Mouse (Mus musculus) CD4-positive helper T cell, adult 2 months (primary cell): ENCODE measurements around the gene Nrg4.
A peak's percentile ranks its signal among the peaks of the same experiment; 100 is the strongest.

Source experiments
- DNase-seq: peaks from one replicate; pipeline ENCODE4 v3.0.0-alpha.2; 2012; ENCODE audit warnings: low read depth, missing footprints, low spot score

The Nrg4 gene

DNA sequence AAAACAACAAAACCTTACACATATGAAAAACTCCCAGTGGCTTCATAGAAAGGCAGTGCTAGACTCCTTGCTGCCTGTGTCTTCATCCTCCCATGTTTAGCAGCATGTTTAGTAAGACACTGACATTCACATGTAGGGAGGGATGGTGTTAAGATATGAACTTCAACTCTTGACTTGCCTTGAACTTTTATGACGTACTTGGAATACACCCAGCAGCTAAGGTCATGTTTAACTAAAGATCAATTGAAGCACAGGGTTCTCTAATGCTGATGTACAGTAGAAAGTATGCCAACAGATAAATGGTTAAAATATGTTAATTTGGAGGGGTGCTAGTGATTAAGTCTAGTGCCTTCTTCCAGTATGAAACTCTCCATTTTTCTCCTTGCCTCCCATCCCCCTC lies 4.0 kb downstream of the Nrg4 start:
- no peak for DNase-seq

DNA sequence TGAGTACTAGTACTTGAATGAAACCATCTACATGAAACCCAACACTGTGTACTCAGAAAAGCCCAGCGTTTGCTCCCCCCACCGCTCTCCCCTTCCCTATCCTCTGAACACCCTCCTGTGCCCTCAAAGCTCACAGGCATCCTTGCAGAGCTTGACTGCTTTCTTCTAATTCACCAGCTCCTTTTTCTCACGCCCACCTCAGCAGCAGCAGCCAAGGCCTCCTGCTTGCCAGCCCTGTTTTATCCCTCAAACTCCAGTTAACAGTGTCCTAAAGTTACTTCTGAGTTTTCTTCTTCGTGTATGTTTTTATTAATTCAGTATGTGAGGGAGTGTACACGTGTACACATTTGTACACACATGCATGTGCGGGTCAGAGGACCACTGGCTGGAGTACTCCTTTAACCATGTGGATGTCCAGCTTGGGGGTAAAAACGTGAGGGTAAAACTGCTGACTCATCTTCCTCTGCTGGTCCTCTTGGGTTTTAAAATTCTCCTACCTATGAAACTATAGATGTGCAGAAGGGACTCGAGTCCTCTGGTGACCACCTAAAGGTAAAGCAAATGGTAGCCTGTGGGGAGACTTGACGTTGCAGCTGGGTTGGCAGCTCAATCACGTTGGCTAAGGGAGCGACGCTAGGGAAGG lies 12.9 kb downstream of the Nrg4 start:
- no peak for DNase-seq

DNA sequence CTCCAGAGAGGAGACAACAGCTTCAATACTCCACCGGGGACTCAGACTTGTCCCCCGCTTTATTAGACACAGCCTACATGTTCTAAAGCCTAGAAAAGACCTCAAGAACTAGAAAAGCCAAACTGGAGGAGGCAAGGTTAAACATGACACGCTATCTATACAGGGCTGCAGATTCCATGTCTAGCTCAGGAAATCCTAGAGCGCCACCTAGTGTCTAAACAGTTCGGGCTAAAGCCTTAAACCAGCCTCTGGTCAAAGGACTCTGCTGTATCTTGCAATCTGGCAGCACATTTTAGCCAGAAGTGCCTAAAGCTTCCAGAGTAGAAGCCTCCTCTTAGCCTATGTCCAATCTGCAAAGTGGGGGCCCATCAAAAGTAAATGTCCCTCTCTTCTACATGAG lies 15.1 kb downstream of the Nrg4 start:
- DNase-seq = peak; percentile 59

DNA sequence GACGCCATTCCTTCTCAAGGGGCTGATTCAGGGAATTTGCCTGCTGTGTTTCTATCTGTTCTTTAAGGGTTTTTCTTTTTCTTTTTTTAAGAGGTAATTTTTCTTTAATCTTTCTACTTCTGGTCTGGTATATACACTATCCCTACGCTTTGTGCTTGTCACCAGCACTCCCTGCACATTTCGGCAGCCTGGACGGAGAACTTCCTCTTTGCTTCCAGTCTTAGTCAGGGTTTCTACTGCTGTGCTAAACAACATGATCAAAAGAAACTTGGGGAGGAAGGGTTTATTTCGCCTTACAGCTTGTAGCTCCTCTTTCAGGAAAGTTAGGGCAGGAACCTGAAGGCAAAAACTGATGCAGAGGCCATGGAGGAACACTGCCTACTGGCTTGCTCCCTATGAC lies 18.2 kb downstream of the Nrg4 start:
- DNase-seq = no peak

DNA sequence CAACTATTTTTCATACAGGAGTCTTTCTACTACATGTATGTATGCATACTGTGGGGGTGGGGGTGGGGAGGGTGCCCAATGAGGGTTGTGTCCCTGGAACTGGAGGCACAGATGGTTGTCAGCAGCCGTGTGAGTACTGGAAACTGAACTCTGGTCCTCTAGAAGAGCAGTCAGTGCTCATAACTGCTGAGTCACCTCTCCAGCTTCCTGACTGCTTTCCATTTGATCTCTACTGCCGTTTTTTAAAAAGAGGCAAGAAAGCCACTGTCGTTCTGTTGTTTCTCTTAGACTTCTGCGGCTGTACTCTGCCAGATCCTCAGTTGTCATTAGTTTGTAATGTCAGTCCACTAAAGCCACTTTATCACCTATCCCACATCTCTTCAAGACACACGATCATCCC lies 19.1 kb downstream of the Nrg4 start:
- no peak for DNase-seq

DNA sequence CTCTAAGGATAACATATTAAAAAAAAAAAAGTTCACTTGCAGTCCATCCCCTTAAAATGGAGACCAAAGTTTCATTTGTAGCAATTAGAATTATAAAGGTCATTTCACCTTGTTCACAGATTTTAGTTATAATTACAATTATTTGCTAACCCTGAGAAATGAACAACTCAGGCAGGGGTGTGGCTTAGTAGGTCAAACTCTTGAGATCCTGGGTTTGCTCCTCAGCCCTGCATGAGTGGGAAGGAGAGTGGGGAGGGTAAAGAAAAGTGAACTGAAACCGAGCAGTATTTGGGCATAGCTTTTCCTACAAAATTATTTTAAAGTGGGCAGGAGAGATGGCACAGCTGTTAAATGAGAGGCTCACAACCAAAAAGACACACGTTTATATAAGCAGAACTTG lies 19.6 kb downstream of the Nrg4 start:
- DNase-seq = no peak

DNA sequence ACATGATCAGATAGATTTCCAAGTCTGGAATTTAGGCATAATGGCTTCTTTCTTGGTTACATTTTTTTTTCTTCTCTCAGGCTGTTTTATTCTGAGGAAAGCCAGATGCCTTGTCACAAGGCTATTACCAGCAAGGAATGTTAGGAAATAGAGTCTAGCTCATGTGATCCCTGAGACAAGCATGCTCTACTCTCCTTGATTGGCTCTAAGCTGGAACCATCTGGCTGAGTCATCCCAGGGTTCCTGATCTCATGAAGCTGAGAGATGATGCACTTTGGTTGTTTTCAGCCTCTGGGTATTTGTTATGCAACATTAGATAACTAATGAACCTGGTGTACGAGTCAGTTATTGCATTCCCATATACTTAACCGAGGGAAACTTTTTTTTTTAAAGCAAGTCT lies 30.4 kb downstream of the Nrg4 start:
- no peak for DNase-seq

DNA sequence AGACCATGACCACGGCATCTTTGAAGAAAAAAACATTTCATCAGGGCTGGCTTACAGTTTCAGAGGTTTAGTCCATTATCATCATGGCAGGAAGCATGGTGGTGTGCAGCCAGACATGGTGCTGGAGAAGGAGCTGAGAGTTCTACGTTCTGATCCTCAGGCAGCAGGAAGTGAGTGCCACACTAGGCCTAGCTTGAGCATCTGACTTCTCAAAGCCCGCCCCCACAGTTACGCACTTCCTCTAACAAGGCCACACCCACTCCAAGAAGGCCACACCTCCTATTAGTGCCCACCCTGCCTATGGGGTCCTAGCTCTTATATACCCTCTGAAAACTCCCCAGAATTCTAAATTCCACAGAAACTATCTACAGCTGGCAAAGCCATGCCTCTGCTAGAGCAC lies 34.7 kb downstream of the Nrg4 start:
- no peak for DNase-seq

DNA sequence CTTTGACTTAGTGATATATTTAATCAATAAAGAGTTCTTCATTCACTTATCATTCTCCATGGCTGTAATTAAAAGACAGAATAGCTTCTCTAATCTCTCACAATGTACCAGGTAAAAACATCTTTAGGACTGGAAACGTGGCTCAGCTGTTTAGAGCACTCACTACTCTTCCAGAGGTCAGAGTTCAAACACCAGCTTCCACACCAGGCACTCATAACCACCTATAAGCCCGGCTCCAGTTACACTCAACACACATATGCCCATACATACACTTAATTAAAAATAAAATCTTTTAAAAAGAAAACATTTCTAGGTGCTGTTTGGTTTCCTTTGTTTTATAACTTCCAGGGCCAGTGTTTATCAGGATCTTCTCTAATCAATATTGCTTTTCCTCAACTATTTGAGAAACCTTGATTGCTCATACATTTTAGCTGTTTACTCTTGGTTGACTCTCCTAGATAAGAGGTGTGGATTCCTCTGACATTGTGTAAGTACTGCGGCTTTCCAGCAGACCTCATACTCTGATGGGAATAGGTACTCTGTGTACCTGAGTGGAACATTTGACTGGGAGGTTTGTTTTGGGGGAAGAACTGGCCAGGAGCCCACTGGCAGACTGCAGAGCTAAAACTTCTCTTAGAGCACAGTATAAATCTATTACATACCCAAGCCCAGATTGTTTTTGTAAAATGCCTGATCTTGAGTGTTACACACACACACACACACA lies 37.0 kb downstream of the Nrg4 start:
- DNase-seq = no peak

DNA sequence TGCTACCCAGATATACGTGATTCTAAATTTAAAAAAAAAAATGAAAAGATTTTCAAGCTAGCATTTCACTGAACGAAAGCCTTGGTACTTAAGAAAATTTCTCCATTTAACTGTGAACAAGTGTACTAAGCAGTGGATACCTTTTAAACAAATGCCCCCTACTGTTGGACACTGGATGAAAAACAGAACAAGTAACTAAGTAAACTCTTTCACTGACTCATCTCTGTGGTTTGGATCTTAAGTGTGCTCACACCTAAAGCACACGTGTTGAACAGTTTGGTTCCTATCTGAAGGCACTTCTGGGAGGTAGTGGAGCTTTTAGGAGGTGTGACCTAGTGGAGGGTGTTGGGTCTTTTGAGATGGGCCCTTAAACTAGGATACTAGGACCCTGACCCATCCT lies 41.4 kb downstream of the Nrg4 start:
- DNase-seq = no peak

DNA sequence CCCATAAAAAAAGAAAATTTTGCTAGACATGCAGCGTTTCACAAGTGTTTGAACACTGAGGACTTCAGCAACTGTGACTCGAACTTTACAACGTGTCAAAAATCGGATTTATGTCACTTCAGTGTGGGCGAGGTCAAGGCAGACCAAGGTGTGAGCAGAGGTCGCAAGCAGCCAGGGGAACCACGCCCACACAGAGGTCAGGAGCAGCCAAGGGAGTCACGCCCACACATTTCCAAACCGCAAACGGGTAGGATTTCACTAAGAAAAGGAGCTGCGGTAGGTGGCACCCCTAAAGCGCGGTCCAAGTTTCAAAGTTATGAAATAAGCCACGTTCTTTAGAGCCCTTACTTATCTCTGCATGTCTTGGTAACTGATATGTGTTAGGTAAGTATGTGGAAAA lies 43.1 kb downstream of the Nrg4 start:
- peak; percentile 47 for DNase-seq

DNA sequence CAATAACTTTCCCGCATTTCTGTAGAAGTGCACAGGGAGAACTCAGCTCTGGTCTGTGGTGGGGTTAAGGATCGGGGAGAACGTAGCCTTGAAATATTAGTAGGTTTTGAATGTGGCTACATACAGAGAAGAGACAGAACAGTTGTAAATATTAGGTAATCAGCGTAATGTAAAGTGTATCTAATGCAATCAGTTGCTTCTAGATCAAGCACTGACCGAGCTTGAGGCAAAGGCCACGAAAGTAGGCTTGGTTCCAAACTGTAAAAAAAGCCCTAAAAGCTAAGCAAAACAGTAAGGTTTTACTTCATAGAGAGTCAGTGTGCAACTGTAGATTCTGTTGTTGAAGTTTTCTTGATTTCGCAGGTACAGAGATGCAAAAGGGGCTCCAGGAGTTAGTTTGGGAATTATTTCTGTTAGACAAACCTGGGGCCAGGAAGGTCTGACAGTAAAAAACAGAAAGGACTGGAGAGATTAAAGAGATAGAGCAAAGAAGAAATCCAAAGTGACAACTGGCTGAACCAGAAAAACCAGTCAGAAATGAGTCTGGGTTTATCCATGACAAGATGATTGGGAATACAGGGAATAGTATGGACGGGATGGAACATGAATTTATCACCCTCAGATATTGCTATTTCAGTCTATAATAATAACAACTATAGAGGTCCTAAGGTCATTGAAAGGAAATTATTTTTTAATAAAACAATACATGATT lies 47.4 kb downstream of the Nrg4 start:
- no peak for DNase-seq

DNA sequence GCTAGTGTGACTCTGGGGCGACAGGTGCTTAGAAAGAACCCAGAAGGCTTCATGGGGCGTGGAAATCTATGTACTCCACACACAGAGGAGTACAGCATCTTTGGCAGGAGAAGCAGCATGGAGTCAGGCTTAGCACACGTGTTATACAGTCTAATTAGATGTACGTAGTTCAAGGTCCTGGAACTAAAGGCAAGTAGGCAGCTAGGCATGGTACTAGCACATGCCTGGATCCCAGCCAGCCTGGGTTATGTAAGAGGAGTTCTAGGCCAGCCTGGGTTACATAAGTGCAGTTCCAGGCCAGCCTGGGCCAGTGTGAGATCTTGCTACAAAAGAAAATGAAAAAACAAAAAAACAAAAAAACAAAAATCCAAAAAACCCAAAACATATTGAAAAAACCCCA lies 49.1 kb downstream of the Nrg4 start:
- DNase-seq = no peak

DNA sequence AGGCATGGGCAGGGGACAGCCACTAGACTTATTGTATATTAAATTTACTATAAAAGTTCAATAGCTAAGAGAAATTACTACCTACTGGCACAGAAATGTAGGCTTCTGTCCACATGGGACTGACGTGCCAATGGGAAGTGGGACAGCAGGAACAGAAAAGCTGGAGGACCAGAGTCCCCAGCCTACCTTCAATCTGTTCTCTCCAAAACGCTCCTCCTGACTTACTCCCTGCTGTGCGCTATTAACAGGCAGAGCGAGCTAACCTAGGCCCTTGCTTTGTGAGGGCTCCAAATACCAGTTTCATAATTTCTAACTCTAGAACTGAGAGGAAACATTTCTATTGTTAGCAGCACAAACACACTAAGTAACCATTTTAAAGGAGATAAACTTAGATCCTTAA lies 52.7 kb downstream of the Nrg4 start:
- no peak for DNase-seq

DNA sequence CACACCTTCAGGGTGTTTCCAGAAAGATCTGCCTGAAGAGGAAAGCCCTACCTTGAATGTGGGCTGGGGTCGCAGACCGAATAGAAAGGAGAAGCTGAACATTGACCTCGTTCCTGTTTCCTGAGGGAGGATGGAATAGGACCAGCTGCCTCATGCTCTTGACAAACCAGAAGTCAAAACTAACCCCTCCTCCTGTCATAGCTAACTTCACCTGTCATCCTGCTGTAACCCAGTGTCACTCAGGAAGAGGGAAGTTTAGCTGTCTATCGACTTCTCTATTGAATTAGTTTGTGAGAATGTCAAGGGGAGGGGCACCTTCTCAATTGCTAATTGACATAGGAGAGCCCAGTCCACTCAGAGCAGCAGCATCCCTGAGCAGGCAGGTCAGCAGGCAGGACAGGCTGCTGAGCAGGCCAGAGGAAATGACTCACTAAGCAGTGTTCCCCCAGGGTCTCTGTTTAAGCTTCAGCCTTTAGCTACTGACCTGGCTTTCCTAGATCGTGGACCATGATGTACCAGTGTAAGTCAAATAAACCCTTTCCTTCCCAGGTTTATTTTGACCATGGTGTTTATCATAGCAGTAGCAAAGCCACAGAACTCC lies 54.6 kb downstream of the Nrg4 start:
- no peak for DNase-seq

DNA sequence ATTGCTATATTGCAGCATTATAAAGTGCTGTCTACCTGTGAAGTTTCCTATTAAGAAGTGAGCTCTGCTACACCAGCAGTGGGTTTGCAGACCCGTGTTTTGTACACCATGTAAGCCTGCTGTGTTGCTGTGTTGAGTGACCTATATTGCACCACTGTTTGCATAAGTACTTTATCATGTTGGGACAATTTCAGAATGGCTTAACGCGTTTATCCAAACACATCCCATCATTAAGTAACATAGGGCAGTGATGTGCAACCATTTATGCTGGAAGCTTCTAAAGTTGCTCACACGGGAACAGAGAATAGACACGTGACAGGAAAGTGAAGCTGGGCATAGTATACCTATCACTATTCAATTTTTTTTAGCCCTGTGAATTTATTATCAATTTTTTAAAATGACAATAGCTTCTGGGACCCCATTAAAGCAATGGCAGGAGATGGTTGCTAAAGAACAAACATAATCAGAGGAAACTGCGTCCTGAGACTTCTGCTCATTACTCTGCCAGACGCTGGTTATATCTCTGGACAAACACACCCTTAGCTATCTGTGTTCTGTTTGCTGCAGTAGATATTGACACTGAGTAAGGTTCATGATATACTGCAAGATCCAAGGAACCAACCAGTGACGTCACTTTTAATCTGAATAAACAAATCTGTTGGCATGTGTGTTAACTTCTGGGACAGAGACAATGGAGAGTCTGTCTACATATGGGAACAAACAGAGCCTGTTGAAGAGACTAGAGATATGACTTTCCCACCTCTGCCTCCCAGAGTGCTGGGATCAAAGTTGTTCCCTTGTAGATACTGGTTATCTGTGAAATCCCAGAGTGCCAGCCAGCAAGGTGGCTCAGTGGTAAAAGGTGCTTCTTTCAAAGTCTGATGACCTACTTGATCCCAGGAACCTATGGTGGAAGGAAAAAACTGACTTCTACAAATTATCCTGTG lies 62.0 kb downstream of the Nrg4 start:
- no peak for DNase-seq

DNA sequence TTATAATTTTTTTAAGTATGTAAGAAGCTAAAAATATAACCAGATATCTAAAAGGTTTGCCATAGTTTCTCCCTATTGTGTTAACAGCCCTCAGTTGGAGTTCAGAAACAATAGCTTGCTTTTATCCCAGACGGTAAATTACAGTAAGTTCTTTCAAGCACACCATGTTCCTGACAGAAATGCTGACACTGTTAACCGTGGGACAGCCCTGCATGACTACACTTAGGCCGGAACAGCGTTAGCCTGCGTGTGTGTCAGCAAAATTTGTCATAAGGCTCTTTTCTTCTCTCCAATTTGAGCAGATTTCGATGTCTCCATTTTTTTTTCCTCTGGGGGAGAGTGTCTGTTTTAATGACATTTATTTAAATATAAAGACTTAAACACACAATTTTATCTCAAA lies 66.9 kb downstream of the Nrg4 start:
- DNase-seq = no peak

DNA sequence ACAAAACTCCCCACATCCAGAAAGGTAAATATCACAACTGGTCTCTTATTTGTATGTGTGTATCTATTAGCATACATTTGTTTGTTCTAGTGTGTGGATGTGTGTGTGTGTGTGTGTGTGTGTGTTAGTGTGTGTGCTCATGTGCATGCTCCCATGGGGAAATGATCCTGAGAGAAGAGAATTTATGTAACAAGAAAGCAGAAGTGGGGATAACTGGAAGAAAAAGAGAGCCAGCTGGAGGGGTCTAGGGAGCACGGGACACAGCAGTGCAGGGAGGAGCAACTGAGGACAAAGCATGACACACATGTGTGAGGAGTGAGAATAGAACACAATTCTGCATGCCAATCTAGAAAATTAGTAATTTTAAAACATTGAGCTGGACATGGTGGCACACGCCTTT lies 69.5 kb downstream of the Nrg4 start:
- DNase-seq = no peak

DNA sequence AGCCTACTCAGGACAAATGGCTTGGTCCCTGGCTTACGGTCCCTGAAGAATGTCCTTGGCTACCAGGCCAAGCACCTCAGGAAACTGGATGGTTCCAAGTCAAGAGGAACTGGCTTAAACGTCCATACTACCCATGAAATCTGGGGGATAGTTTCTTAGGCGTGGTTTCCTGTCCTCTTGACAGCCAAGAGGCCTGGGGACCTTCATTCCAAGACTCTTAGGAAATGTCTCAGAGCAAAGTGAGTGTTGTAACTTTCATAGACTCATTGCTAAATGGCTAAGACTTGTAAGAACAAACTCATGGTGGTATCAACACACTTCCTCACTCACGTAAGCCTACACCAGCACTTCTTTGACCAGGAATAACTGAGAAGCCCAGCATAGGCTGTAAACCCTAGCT lies 71.0 kb downstream of the Nrg4 start:
- no peak for DNase-seq

DNA sequence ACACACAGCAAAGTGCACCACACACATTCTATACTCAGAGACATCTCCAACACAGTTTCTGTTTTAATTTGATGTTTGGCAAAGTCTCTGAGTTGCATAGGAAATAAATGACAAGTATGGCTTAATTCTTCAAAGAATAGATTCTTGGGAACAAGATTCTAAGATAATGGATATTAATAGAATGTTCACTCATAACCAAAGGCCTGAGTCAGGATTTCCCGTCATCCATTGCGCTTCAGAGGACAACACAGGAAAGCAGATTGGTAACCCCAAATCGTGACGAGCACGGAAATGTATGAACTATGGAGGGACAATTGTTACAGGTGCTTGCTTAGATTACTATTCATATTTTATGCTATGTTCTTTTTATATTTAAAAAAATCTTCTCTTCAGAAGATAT lies 71.6 kb downstream of the Nrg4 start:
- DNase-seq = no peak

DNA sequence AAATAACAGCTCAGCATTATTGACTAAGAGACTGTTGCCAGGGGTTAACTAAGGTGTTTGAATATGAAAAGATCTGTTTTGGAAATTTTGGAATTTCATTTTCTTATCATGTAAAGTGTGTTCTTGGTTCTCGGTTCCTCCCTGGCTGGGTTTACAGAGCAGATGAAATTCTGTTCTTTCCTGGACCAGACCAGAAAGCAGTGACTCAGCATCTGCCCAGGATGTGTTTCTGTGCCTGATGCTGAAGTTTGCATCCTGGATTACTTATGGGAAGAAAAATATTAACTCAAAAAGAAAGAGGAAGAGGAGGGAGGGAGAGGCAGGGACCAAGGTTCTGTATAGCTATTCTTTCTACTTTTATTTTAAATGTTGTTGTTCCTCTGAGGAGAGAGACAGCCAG lies 72.8 kb downstream of the Nrg4 start:
- DNase-seq = no peak

DNA sequence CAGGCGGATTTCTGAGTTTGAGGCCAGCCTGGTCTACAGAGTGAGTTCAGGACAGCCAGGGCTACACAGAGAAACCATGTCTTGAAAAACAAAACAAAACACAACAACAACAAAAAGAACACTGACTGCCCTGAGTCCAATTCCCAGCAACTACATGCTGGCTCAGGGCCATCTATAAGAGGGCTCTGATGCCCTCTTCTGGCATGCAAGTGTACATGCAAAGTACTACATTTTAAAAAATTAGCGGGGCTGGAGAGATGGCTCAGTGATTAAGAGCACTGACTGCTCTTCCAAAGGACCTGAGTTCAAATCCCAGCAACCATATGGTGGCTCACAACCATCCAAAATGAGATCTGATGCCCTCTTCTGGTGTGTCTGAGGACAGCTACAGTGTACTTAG lies 74.5 kb downstream of the Nrg4 start:
- DNase-seq = peak; percentile 40
